Mouse (Mus musculus): Measurements from ENCODE around the gene Zfp512b.

DNA sequence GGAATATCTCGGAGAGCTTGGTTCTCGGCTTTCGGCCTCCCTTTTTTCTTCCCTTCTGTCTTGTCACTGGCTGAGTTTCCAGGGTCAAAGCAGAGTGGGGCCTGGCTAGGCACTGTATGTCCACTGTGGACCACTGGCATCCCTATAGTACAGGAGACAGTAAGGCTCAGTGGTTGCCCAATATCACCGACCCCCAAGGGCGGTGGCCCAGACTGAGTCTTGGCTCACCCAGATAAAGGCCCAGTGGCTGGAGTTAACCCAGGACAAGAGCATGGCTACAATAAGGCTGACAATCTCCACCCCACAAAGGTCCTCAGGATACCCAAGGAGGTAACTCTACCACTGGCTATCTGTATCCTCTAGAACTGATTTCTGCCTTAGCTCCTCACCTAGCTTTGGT is 2.1 kb downstream of the Zfp512b start:
- no peak for TF ChIP-seq CTCF (conservative IDR thresholded peaks at IDR 0.05; ENCODE audit: low read length)
- TF ChIP-seq POU5F1 (IDR thresholded peaks at IDR 0.05; ENCODE audit: borderline replicate concordance, low read length) = no peak
